Mouse (Mus musculus) MEL (cell line): ENCODE results near the gene Ren1. TPM values are rescaled to one million over a fixed set of nuclear protein-coding genes. Genes with fewer than 3 reads are reported as not detected.

Source experiments
- DNase-seq: peaks from one replicate; pipeline ENCODE4 v3.0.0; 2011; ENCODE audit warnings: low read depth, low spot score
- H3K27ac ChIP-seq: 2 replicates; pipeline ENCODE4 v1.5.1; 2012; ENCODE audit warnings: low read depth, mild to moderate bottlenecking, control low read depth, low read length, moderate library complexity; ENCODE audit not compliant: control insufficient read depth
- H3K27me3 ChIP-seq, 2 experiments: fragments of 150-350 bp in 1 of 2; sonication (generic) in 1 of 2; 2 replicates each; pipeline ENCODE4 v1.6.1; 2012; ENCODE audit warnings: low read length in 2 of 2, mild to moderate bottlenecking in 2 of 2, improper control_type of control experiment in 1 of 2, moderate library complexity in 1 of 2; ENCODE audit not compliant: insufficient read depth in 2 of 2, control insufficient read depth in 1 of 2
- H3K36me3 ChIP-seq, 2 experiments: 2 replicates each; pipeline ENCODE4 v1.6.1; 2012 to 2014; ENCODE audit warnings: low read length in 2 of 2, improper control_type of control experiment in 1 of 2, inconsistent platforms in 1 of 2, mild to moderate bottlenecking in 1 of 2; ENCODE audit not compliant: insufficient read depth in 2 of 2, control insufficient read depth in 1 of 2
- H3K4me1 ChIP-seq, 2 experiments: fragments of 150-350 bp in 1 of 2; sonication (generic) in 1 of 2; 2 replicates each; pipeline ENCODE4 v1.6.1; 2012; ENCODE audit warnings: low read length in 2 of 2, improper control_type of control experiment in 1 of 2, mild to moderate bottlenecking in 1 of 2; ENCODE audit not compliant: insufficient read depth in 2 of 2, control insufficient read depth in 1 of 2
- H3K4me3 ChIP-seq, 2 experiments: fragments of 150-350 bp in 1 of 2; sonication (generic) in 1 of 2; 2 replicates each; pipeline ENCODE4 v1.5.1; 2012; ENCODE audit warnings: low read depth in 2 of 2, low read length in 2 of 2, mild to moderate bottlenecking in 2 of 2, moderate library complexity in 2 of 2, control low read depth in 1 of 2, improper control_type of control experiment in 1 of 2; ENCODE audit not compliant: control insufficient read depth in 1 of 2, insufficient read depth in 1 of 2
- H3K79me2 ChIP-seq: 2 replicates; pipeline ENCODE4 v1.6.1; 2012; ENCODE audit warnings: mild to moderate bottlenecking, low read length, moderate library complexity; ENCODE audit not compliant: control insufficient read depth, poor library complexity, insufficient read depth
- H3K9ac ChIP-seq: 2 replicates; pipeline ENCODE4 v1.6.1; 2012; ENCODE audit warnings: low read depth, mild to moderate bottlenecking, control low read depth, low read length, moderate library complexity; ENCODE audit not compliant: control insufficient read depth, poor library complexity, severe bottlenecking
- H3K9me3 ChIP-seq: fragments of 150-350 bp; sonication (generic); replicated peaks from 2 replicates; pipeline ENCODE4 v1.6.1; 2012; ENCODE audit warnings: mild to moderate bottlenecking, low read length, improper control_type of control experiment, moderate library complexity; ENCODE audit not compliant: insufficient read depth
- BHLHE40 ChIP-seq: IDR thresholded peaks from 2 replicates; pipeline ENCODE4 v1.6.1; 2012; ENCODE audit warnings: low read depth, mild to moderate bottlenecking, inconsistent platforms, low read length, improper control_type of control experiment, borderline replicate concordance
- CTCF ChIP-seq, 3 experiments: IDR thresholded peaks in 2 of 3; conservative IDR thresholded peaks in 1 of 3; 2 replicates each; pipeline ENCODE4 v1.5.1; 2011 to 2012; ENCODE audit warnings: low read length in 3 of 3, low read depth in 2 of 3, mild to moderate bottlenecking in 2 of 3, improper control_type of control experiment in 1 of 3, inconsistent platforms in 1 of 3, mixed read lengths in 1 of 3, moderate library complexity in 1 of 3; ENCODE audit not compliant: control insufficient read depth in 1 of 3, insufficient read depth in 1 of 3, poor library complexity in 1 of 3, severe bottlenecking in 1 of 3
- E2F4 ChIP-seq: IDR thresholded peaks from 2 replicates; pipeline ENCODE4 v1.6.1; 2011; ENCODE audit warnings: low read depth, low read length, improper control_type of control experiment, borderline replicate concordance
- ELF1 ChIP-seq: IDR thresholded peaks from 2 replicates; pipeline ENCODE4 v1.6.1; 2014; ENCODE audit warnings: low read depth, mild to moderate bottlenecking, inconsistent platforms, low read length, improper control_type of control experiment, moderate library complexity
- ETS1 ChIP-seq: IDR thresholded peaks from 2 replicates; pipeline ENCODE4 v1.6.1; 2012; ENCODE audit warnings: low read depth, mild to moderate bottlenecking, inconsistent platforms, low read length, improper control_type of control experiment, moderate library complexity
- HCFC1 ChIP-seq: IDR thresholded peaks from 2 replicates; pipeline ENCODE4 v1.6.1; 2012; ENCODE audit warnings: low read depth, mild to moderate bottlenecking, inconsistent platforms, low read length, improper control_type of control experiment, moderate library complexity
- JUND ChIP-seq: IDR thresholded peaks from 2 replicates; pipeline ENCODE4 v1.6.1; 2011; ENCODE audit warnings: low read depth, mild to moderate bottlenecking, improper control_type of control experiment, low read length
- MAFK ChIP-seq: IDR thresholded peaks from 2 replicates; pipeline ENCODE4 v1.6.1; 2011; ENCODE audit warnings: low read depth, mild to moderate bottlenecking, low read length, improper control_type of control experiment, borderline replicate concordance
- MAX ChIP-seq: IDR thresholded peaks from 2 replicates; pipeline ENCODE4 v1.6.1; 2011; ENCODE audit warnings: low read length, improper control_type of control experiment
- MEF2A ChIP-seq: IDR thresholded peaks from 2 replicates; pipeline ENCODE4 v1.6.1; 2014; ENCODE audit warnings: low read depth, mild to moderate bottlenecking, inconsistent platforms, low read length, improper control_type of control experiment; ENCODE audit not compliant: poor library complexity, insufficient replicate concordance, severe bottlenecking; ENCODE audit errors: extremely low read depth
- MXI1 ChIP-seq: IDR thresholded peaks from 2 replicates; pipeline ENCODE4 v1.6.1; 2011; ENCODE audit warnings: mild to moderate bottlenecking, low read depth, low read length, improper control_type of control experiment
- MYB ChIP-seq: IDR thresholded peaks from 2 replicates; pipeline ENCODE4 v1.6.1; 2011; ENCODE audit warnings: mild to moderate bottlenecking, low read depth, low read length, improper control_type of control experiment
- MYC ChIP-seq: IDR thresholded peaks from 2 replicates; pipeline ENCODE4 v1.6.1; 2011; ENCODE audit warnings: low read depth, mild to moderate bottlenecking, low read length, improper control_type of control experiment, moderate library complexity
- POLR2AphosphoS2 ChIP-seq: IDR thresholded peaks from 2 replicates; pipeline ENCODE4 v1.6.1; 2011; ENCODE audit warnings: low read length, improper control_type of control experiment
- POLR2AphosphoS5 ChIP-seq: IDR thresholded peaks from 2 replicates; pipeline ENCODE4 v1.6.1; 2012; ENCODE audit warnings: low read depth, borderline replicate concordance, mild to moderate bottlenecking, inconsistent platforms, low read length, moderate library complexity, mixed read lengths
- SIN3A ChIP-seq: IDR thresholded peaks from 2 replicates; pipeline ENCODE4 v1.6.1; 2012; ENCODE audit warnings: low read length, improper control_type of control experiment, inconsistent platforms
- SMC3 ChIP-seq: IDR thresholded peaks from 2 replicates; pipeline ENCODE4 v1.6.1; 2011; ENCODE audit warnings: low read depth, low read length, improper control_type of control experiment
- TAL1 ChIP-seq: IDR thresholded peaks from 2 replicates; pipeline ENCODE4 v1.6.1; 2012; ENCODE audit warnings: mild to moderate bottlenecking, inconsistent platforms, low read length, moderate library complexity, mixed read lengths
- TBP ChIP-seq: IDR thresholded peaks from 2 replicates; pipeline ENCODE4 v1.8.0; 2011; ENCODE audit warnings: low read depth, low read length, improper control_type of control experiment
- TCF12 ChIP-seq: IDR thresholded peaks from 2 replicates; pipeline ENCODE4 v1.6.1; 2014; ENCODE audit warnings: low read depth, mild to moderate bottlenecking, inconsistent platforms, low read length, improper control_type of control experiment, moderate library complexity
- UBTF ChIP-seq: IDR thresholded peaks from 2 replicates; pipeline ENCODE4 v1.6.1; 2012; ENCODE audit warnings: low read depth, mild to moderate bottlenecking, inconsistent platforms, low read length, improper control_type of control experiment, moderate library complexity, borderline replicate concordance; ENCODE audit not compliant: insufficient read depth
- USF1 ChIP-seq: IDR thresholded peaks from 2 replicates; pipeline ENCODE4 v1.6.1; 2014; ENCODE audit warnings: low read depth, mild to moderate bottlenecking, inconsistent platforms, low read length, improper control_type of control experiment, moderate library complexity
- USF2 ChIP-seq, 2 experiments: IDR thresholded peaks; 2 replicates each; pipeline ENCODE4 v1.6.1; 2011 to 2012; ENCODE audit warnings: improper control_type of control experiment in 2 of 2, low read length in 2 of 2, borderline replicate concordance in 1 of 2, inconsistent platforms in 1 of 2, low read depth in 1 of 2, mild to moderate bottlenecking in 1 of 2; ENCODE audit not compliant: insufficient read depth in 1 of 2
- ZKSCAN1 ChIP-seq: IDR thresholded peaks from 2 replicates; pipeline ENCODE4 v1.6.1; 2012; ENCODE audit warnings: low read depth, mild to moderate bottlenecking, inconsistent platforms, low read length, improper control_type of control experiment, moderate library complexity
- ZNF384 ChIP-seq: IDR thresholded peaks from 2 replicates; pipeline ENCODE4 v1.6.1; 2012; ENCODE audit warnings: low read depth, mild to moderate bottlenecking, inconsistent platforms, low read length, improper control_type of control experiment
- polyA plus RNA-seq, 2 experiments: library from polyadenylated mRNA; stranded (reverse) in 1 of 2; unstranded in 1 of 2; fragments of >175 nt in 1 of 2; fragments of >200 nt in 1 of 2; gene quantifications; 2 replicates each; pipeline versions ENCODE4 v1.2.1 to v1.2.4; 2012; ENCODE audit warnings: low replicate concordance in 2 of 2, low read depth in 1 of 2; ENCODE audit not compliant: insufficient read length in 2 of 2, insufficient read depth in 1 of 2, missing spikeins in 1 of 2
- total RNA-seq: library from RNA; depleted of rRNA; stranded (reverse); fragments of 300-350 nt; gene quantifications from 2 replicates; pipeline ENCODE4 v1.2.3, GENCODE M21; 2012; rRNA removed

Ren1 gene
- 6.9 and 7.1 TPM in 2 replicates for total RNA-seq
- 10 to 100 TPM in 1 of 2 experiments, not detected in 1; 16.8 TPM for polyA plus RNA-seq

GRCm38 (mm10) chr1:133350210-133350609 lies at the start of gene Ren1:
Gene Ren1, plus strand, starts transcription at chr1:133350510.
- DNase-seq: no peak
- Histone ChIP-seq H3K27me3 (no peaks in the 10 kb centered on the region), H3K9ac (no peak within 1 kb of the TSS), H3K79me2 (no peaks in the 10 kb centered on the region), H3K4me3 (no peak within 1 kb of the TSS), H3K27ac (no peak within 1 kb of the TSS), H3K4me1 (peaks cover 0 to 9% of the 10 kb centered on the region in 2 experiments; a peak in 2 of 4 replicates), H3K36me3 (no peaks in the 10 kb centered on the region), H3K9me3 (no peaks in the 10 kb centered on the region)
- TF ChIP-seq JUND: no peak
- TF ChIP-seq MYC: no peak
- no peak for TF ChIP-seq TAL1
- no peak for TF ChIP-seq MAX
- no peak for TF ChIP-seq UBTF
- no peak for TF ChIP-seq MEF2A
- TF ChIP-seq ELF1: no peak
- TF ChIP-seq MYB: no peak
- TF ChIP-seq CTCF (IDR thresholded peaks at IDR 0.05 in 2 of 3, conservative IDR thresholded peaks at IDR 0.05 in 1 of 3; ENCODE audit: control insufficient read depth in 1 of 3, insufficient read depth in 1 of 3, low read depth in 2 of 3, low read length in 3 of 3, poor library complexity in 1 of 3, severe bottlenecking in 1 of 3): no peak
- TF ChIP-seq TBP: no peak
- TF ChIP-seq ZKSCAN1: no peak
- no peak for TF ChIP-seq MAFK
- no peak for TF ChIP-seq POLR2AphosphoS5
- TF ChIP-seq TCF12: no peak

GRCm38 (mm10) chr1:133302540-133302939 lies 47.8 kb upstream of the Ren1 start:
- DNase-seq: no peak
- no peaks in the 10 kb centered on the region for H3K27me3 ChIP-seq
- H3K9ac ChIP-seq: no peak overlapping the region
- H3K4me1 ChIP-seq: peaks cover 0 to 2% of the 10 kb centered on the region in 2 experiments; a peak in 3 of 4 replicates
- no peak overlapping the region for H3K4me3 ChIP-seq
- no peak overlapping the region for H3K27ac ChIP-seq
- H3K36me3 ChIP-seq: no peaks in the 10 kb centered on the region; a peak in 1 of 4 replicates
- no peaks in the 10 kb centered on the region for H3K79me2 ChIP-seq
- TF ChIP-seq BHLHE40 (no peak), POLR2AphosphoS2 (no peak), USF1 (no peak), CTCF (IDR thresholded peaks at IDR 0.05 in 2 of 3, conservative IDR thresholded peaks at IDR 0.05 in 1 of 3; ENCODE audit: control insufficient read depth in 1 of 3, insufficient read depth in 1 of 3, low read depth in 2 of 3, low read length in 3 of 3, poor library complexity in 1 of 3, severe bottlenecking in 1 of 3) (no peak), SIN3A (no peak), ZNF384 (no peak), MYC (no peak), HCFC1 (no peak), MAX (no peak), ETS1 (no peak), SMC3 (no peak), MXI1 (no peak), E2F4 (no peak), USF2 (IDR thresholded peaks at IDR 0.05; ENCODE audit: borderline replicate concordance in 1 of 2, insufficient read depth in 1 of 2, low read depth in 1 of 2, low read length in 2 of 2) (no peak)
- no peaks in the 10 kb centered on the region for H3K9me3 ChIP-seq
